Mouse (Mus musculus) midbrain, embryonic 13.5 days (tissue): ENCODE results near the gene Sema5a. TPM values are rescaled to one million over a fixed set of nuclear protein-coding genes. Genes with fewer than 3 reads are reported as not detected.
A peak's percentile ranks its signal among the peaks of the same experiment; 100 is the strongest.

Experiments used
- ATAC-seq: fragments of 200-750 bp; cut with Nextera tagmentation; 2 replicates; pipeline ENCODE4 v1.8.0; 2017; ENCODE audit warnings: mild to moderate bottlenecking, moderate TSS enrichment, moderate library complexity
- H3K27ac ChIP-seq: fragments of 300-500 bp; sonication (generic); 2 replicates; pipeline ENCODE4 v1.5.1; 2015; ENCODE audit warnings: inconsistent platforms, mild to moderate bottlenecking, moderate library complexity
- H3K27me3 ChIP-seq: fragments of 300-500 bp; sonication (generic); 2 replicates; pipeline ENCODE4 v1.6.1; 2015; ENCODE audit warnings: mild to moderate bottlenecking, inconsistent platforms
- H3K36me3 ChIP-seq: fragments of 300-500 bp; sonication (generic); 2 replicates; pipeline ENCODE4 v1.6.1; 2015; ENCODE audit warnings: mild to moderate bottlenecking, inconsistent platforms
- H3K4me1 ChIP-seq: fragments of 300-500 bp; sonication (generic); replicated peaks from 2 replicates; pipeline ENCODE4 v1.6.1; 2015; ENCODE audit warnings: inconsistent platforms
- H3K4me2 ChIP-seq: fragments of 300-500 bp; sonication (generic); replicated peaks from 2 replicates; pipeline ENCODE4 v1.6.1; 2015; ENCODE audit warnings: moderate library complexity, mild to moderate bottlenecking, inconsistent platforms
- H3K4me3 ChIP-seq: fragments of 300-500 bp; sonication (generic); replicated peaks from 2 replicates; pipeline ENCODE4 v1.5.1; 2015; ENCODE audit warnings: mild to moderate bottlenecking, inconsistent platforms
- H3K9ac ChIP-seq: fragments of 300-500 bp; sonication (generic); replicated peaks from 2 replicates; pipeline ENCODE4 v1.6.1; 2015; ENCODE audit warnings: mild to moderate bottlenecking, inconsistent platforms
- H3K9me3 ChIP-seq: fragments of 300-500 bp; sonication (generic); 2 replicates; pipeline ENCODE4 v1.6.1; 2016; ENCODE audit warnings: mild to moderate bottlenecking, inconsistent platforms
- WGBS: fragments of 180-500 bp; shearing (Covaris S2); methylation state at CpG from one replicate; pipeline ENCODE4 v1.1.7; 2015; 5-methylcytosine and 5-hydroxymethylcytosine counted together
- polyA plus RNA-seq: library from polyadenylated mRNA; unstranded; fragments of >200 nt; fragmentation: Nextera tagmentation; extraction: Ambion mirVana; gene quantifications from 2 replicates; pipeline ENCODE4 v1.2.1, GENCODE M21; 2015

Gene Sema5a
- polyA plus RNA-seq, 1 experiment from 2014 or later: 5.4 TPM

DNA sequence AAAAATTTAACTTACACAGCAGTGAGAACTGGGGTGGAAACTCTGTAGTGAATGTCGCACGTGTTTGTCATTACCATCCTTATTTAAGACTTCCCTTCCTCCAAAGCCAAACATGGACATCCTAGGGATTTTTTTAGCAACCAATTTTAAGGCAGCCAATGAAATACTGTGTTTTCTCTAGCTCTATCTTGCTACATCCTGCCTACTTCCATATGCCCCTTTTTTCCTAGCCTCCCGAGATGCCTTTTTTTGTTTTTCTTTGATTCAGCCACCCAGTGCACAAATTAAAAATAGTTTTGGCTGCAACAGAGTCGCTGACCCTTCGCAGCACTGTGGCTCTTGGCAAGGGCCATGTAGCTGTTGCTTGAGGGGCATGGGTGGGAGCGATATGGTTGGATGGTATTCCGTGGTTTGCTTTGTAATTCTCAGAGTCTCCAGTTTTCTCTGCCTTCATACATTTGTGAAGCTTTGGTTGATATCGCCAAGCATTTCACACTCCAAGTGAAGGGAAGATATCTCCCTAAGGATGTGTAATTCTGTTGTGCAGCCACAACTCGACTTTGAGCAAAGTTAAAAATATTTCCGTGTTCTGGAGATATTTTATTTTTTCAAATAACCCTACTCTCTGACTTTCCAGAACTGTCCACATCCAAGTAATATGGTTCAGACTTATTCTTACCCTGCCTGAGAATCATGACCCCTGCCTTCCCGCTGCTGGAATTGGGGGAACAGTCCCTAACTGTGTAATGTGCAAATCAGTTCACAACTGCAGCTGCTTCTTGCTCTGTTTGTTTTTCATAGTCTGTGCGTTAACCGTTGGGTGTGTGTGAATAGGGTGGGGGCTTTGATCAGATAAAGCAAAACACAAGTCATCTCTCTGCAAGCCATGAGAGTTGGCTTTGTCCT, 188.6 kb downstream of the Sema5a start:
- Histone ChIP-seq H3K4me2 (no peak overlapping the region), H3K4me1 (peaks cover 6% of the 10 kb centered on the region), H3K9me3 (no peaks in the 10 kb centered on the region), H3K4me3 (no peak overlapping the region), H3K27ac (no peak overlapping the region), H3K9ac (no peak overlapping the region), H3K27me3 (no peaks in the 10 kb centered on the region), H3K36me3 (no peaks in the 10 kb centered on the region)
- 68% methylated on average over 13 of the region's 13 CpGs for WGBS
- ATAC-seq: peak; percentile 41

DNA sequence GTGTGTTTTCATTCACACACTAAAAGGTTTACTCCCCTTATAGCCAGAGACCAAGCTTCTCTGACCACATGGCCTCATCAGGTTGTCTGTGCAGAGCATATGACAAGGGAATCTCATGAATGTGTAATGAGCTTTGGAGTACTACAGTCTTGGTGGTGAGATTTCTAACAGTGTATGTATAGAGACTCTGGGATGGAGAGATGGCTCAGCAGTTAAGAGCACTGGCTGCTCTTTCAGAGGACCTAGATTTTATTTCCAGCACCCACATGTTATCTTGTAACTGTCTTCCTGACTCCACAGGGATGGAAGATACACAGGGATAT, 189.2 kb downstream of the Sema5a start:
- Histone ChIP-seq H3K9ac (no peak overlapping the region), H3K27me3 (no peaks in the 10 kb centered on the region), H3K4me1 (peaks cover 6% of the 10 kb centered on the region), H3K4me2 (no peak overlapping the region), H3K27ac (no peak overlapping the region), H3K36me3 (no peaks in the 10 kb centered on the region), H3K4me3 (no peak overlapping the region), H3K9me3 (no peaks in the 10 kb centered on the region)
- peak; percentile 87 for ATAC-seq

DNA sequence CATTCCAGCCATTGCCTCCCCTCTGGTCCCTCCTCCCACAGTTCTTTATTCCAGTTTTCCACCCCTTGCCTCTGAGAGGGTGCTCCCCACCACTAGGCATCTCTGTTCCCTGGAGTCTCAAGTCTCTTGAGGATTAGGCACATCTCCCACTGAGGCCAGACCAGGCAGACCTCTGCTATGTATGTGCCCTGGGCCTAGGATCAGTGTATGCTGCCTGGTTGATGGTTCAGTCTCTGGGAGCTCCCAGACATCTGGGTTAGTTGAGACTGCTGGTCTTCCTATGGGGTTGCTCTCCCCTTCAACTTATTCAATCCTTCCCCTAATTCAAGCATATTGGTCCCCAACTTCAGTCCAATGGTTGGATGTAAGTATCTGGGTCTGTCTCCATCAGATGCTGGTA, 189.7 kb downstream of the Sema5a start:
- Histone ChIP-seq H3K27me3 (no peaks in the 10 kb centered on the region), H3K9me3 (no peaks in the 10 kb centered on the region), H3K4me1 (peaks cover 6% of the 10 kb centered on the region), H3K27ac (no peak overlapping the region), H3K36me3 (no peaks in the 10 kb centered on the region), H3K4me3 (no peak overlapping the region), H3K4me2 (no peak overlapping the region), H3K9ac (no peak overlapping the region)
- ATAC-seq: peak; percentile 50; the same call in 1 of the 2 replicates

DNA sequence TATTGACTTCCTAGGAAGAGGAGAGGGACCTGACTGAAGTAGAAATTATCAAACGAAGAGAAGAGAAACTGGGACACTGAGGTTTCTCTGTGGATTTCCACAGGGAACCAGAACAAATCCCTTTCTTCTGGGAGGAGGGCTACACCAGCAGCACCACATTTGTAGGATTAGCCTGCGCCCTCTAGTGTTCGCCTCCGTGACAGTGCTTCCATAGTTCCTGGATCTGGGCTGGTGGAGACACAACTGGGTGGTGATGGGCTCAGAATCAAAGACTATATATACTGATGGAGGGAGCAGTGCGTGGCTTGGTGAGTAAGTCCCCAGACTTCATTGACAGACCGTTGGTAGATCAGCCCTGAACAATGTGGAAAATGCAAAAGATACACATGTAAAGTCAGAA, 193.0 kb downstream of the Sema5a start:
- H3K9me3 ChIP-seq: no peaks in the 10 kb centered on the region
- no peak overlapping the region for H3K27ac ChIP-seq
- H3K36me3 ChIP-seq: no peaks in the 10 kb centered on the region
- H3K27me3 ChIP-seq: no peaks in the 10 kb centered on the region
- H3K4me3 ChIP-seq: no peak overlapping the region
- no peak overlapping the region for H3K4me2 ChIP-seq
- 26% methylated on average over 6 of the region's 6 CpGs for WGBS
- H3K4me1 ChIP-seq: peaks cover 6% of the 10 kb centered on the region
- H3K9ac ChIP-seq: no peak overlapping the region
- ATAC-seq: peak; percentile 77

DNA sequence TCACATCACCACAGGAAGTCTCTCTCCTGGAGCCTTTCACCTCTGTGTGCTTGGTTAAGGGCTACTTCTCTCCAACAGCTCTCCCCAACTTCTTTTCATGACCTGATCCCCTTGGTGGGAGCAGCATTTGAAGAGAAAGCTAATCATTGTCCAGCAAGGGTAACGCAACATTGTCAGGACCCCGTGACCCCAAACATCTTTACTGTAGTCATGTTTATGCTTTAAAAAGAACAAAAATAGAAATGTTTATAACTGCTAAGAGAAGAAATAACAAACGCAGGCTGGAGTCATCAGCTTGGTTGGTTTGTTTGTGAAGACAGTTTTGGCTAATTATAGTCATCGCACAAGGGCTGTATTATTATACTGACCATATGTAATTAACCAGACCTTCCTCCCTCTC, 198.1 kb downstream of the Sema5a start:
- Histone ChIP-seq H3K36me3 (no peaks in the 10 kb centered on the region), H3K4me3 (no peak overlapping the region), H3K4me1 (no peaks in the 10 kb centered on the region), H3K4me2 (no peak overlapping the region), H3K9ac (no peak overlapping the region), H3K27me3 (no peaks in the 10 kb centered on the region), H3K9me3 (no peaks in the 10 kb centered on the region), H3K27ac (no peak overlapping the region)
- ATAC-seq: no peak
- 89% methylated on average over 4 of the region's 4 CpGs for WGBS

DNA sequence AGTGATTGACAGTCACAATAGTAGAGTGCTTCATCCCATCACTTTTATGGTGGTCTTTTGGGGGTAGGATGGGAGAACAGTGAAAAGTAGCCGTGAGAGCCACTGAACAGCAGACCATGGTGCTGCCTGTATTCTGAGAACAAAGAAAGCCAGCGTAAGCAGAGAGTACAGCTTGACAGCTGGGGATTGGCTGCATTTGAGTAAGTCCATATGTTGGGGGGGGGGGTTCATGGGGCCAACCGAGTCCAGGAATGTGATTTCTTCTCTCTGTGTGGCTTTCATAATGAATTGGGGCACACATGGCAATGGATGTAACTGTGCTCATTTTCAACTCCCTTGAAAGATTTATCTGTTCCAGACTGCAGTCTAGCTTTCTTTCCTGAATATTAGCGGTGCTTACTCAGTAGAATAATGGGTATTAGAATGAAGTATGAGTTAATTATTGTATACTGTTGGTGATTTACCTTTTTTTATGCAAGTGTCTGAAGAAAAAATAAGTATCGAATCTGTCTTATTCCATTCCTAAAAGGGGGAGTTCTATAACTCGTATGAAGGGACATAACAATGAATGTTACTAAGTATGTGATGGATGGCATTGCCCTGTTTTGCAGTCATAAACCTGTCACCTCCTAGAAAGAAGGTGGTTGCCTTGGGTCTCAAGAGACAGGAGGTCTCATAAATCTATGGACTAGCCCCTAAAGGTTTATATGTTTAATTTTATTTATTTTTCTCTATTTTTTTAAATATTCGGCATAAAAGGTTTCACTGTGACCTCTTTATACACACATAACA, 203.1 kb downstream of the Sema5a start:
- WGBS: 69% methylated on average over 7 of the region's 7 CpGs
- H3K27me3 ChIP-seq: no peaks in the 10 kb centered on the region
- H3K9me3 ChIP-seq: no peaks in the 10 kb centered on the region
- no peaks in the 10 kb centered on the region for H3K4me1 ChIP-seq
- H3K4me2 ChIP-seq: no peak overlapping the region
- H3K27ac ChIP-seq: no peak overlapping the region
- no peaks in the 10 kb centered on the region for H3K36me3 ChIP-seq
- no peak overlapping the region for H3K4me3 ChIP-seq
- H3K9ac ChIP-seq: no peak overlapping the region
- no peak for ATAC-seq

DNA sequence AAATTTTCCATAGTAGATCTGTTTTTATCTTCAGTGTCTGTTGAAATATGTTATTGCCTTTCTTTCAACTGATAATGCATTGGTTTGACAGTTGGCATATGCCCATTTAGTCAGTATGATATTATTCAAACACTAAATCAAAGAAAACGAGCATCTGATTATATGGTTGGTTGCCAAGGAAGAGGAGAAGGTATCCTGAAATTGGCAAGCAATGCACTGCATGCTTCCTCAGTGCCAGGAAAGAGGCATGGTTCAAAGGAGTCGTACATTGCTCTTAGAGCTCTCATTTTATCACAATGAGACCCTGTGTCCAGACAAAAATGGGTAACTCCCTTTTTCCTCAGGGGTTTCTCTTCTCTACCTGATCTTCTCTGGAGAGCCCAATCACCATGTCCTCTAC, 214.4 kb downstream of the Sema5a start:
- no peak for ATAC-seq
- Histone ChIP-seq H3K4me2 (no peak overlapping the region), H3K9ac (no peak overlapping the region), H3K4me1 (no peaks in the 10 kb centered on the region), H3K9me3 (no peaks in the 10 kb centered on the region), H3K27ac (no peak overlapping the region), H3K36me3 (no peaks in the 10 kb centered on the region), H3K4me3 (no peak overlapping the region), H3K27me3 (no peaks in the 10 kb centered on the region)
- 73% methylated on average over 2 of the region's 2 CpGs for WGBS

DNA sequence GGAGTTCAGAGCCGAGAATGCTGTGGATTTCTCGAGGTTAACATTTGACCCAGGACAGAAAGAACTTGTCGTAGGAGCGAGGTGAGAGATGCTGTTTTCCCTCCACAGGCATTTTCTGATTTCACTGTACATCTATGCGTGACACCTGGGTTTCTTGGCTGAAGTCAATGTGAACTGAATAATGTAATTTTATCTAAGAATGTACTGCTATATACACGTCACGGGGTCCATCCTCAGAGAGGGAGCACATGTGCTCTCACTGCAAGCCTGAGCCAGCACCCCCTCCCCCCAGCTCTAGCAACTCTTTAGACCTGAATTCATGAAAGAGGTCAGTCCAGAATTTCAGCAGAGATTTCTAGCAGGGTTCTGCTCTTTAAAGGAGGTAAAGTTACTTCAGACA, 215.6 kb downstream of the Sema5a start:
- Histone ChIP-seq H3K27me3 (no peaks in the 10 kb centered on the region), H3K9me3 (no peaks in the 10 kb centered on the region), H3K9ac (no peak overlapping the region), H3K27ac (no peak overlapping the region), H3K4me3 (no peak overlapping the region), H3K36me3 (no peaks in the 10 kb centered on the region), H3K4me2 (no peak overlapping the region), H3K4me1 (no peaks in the 10 kb centered on the region)
- 87% methylated on average over 7 of the region's 7 CpGs for WGBS
- no peak for ATAC-seq

DNA sequence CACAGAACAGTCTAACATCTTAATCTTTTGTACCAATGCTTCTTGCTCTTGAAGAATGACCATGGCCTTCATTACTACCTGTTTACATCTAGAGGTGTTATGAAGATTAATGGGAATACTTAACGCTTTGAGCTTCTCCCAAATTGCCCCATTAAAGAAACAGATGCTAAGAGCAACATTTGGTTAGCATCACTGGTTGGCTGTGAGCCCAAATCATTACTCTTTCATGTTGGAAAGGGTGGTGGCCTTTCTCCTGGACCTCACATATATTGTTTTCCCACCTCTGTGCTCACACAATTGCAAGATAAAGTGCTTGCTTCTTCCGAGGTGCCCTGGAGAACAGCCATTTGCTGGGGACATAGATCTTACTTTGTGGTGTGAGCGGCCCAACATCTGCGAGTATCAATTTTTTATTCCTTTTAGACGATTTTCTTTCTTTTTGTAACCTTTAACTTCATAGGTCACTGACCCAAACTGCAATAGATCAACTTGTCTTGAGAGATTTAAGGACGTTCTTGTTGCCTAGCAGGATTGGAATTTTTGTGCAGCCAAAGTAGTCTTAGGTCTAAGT, 227.0 kb downstream of the Sema5a start:
- no peaks in the 10 kb centered on the region for H3K9me3 ChIP-seq
- H3K4me2 ChIP-seq: no peak overlapping the region
- H3K36me3 ChIP-seq: no peaks in the 10 kb centered on the region
- H3K9ac ChIP-seq: no peak overlapping the region
- WGBS: 85% methylated on average over 6 of the region's 6 CpGs
- H3K27ac ChIP-seq: no peak overlapping the region
- H3K27me3 ChIP-seq: no peaks in the 10 kb centered on the region
- no peak overlapping the region for H3K4me3 ChIP-seq
- no peak for ATAC-seq
- no peaks in the 10 kb centered on the region for H3K4me1 ChIP-seq

DNA sequence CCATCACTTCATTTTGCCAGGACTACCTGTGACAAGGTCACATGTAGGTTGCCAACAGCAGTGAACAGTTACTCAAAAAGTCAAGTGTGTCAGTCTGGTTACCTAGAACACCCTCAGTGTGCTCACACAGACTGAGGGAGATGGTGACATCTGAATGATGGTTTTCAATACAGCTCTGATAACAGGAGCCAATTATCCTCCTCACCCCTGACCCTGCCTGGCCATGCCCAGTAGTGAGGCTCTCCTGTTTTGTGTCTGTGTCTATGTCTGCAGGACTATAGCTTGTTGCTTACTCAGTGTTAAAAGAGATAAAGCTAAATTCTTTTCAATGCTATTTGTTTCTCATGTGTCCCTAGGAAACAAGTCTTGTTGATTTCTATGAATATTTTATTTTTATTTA, 236.1 kb downstream of the Sema5a start:
- no peak overlapping the region for H3K9ac ChIP-seq
- H3K4me1 ChIP-seq: no peaks in the 10 kb centered on the region
- H3K36me3 ChIP-seq: no peaks in the 10 kb centered on the region
- H3K27ac ChIP-seq: no peak overlapping the region
- H3K4me2 ChIP-seq: no peak overlapping the region
- 0 out of 2 replicates have a peak, but pooled peaks have one; percentile 30 for ATAC-seq
- no peak overlapping the region for H3K4me3 ChIP-seq
- H3K9me3 ChIP-seq: no peaks in the 10 kb centered on the region
- no peaks in the 10 kb centered on the region for H3K27me3 ChIP-seq

DNA sequence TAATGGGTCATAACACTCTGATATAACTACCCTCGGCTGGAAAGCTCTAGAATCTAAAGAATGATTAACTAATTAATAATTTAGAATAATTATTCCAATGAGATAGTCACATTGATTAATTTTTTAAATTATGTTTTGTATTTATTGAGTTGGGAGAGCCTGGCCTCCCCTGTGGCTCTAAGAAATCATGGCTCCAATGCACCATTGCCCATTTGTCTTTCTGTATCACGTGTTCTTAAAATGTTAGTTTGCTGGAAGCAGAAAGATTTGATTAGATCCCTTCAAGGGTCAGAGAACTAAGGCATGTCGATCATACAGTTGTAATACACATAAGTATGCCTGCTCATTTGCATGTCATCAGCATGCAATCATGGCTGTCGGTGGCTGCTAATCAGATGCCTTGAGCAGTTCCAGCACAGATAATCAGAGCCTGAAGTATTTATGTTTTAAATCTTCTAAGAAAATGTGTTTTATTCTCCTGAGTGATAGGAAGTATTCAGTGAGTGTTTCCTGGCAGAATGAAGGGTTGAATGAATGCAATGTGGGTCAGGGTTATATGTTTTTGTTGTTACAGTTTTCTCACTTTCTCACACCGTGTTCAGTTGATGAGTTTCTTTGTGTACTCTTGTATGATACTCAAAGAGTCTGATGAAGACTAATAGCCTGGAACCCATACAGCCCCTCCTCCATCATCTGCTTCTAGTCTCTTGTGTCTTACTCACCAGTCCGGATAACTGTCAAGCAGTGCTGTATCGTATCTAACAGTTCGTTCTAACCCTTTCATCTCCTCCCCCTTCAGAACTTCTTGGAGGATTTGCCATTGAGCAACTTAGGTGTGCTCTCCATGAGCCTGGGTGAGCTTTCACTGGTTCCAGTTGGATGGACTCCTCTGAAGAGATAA, 240.7 kb downstream of the Sema5a start:
- Histone ChIP-seq H3K27me3 (no peaks in the 10 kb centered on the region), H3K4me1 (no peaks in the 10 kb centered on the region), H3K9ac (no peak overlapping the region), H3K4me2 (no peak overlapping the region), H3K27ac (no peak overlapping the region), H3K36me3 (no peaks in the 10 kb centered on the region), H3K4me3 (no peak overlapping the region), H3K9me3 (no peaks in the 10 kb centered on the region)
- WGBS: 78% methylated on average over 8 of the region's 8 CpGs
- peak; percentile 79; the same call in 1 of the 2 replicates for ATAC-seq
